Mouse (Mus musculus): ENCODE results near the gene Mapk8ip2. TPM values are rescaled to one million over a fixed set of nuclear protein-coding genes. Genes with fewer than 3 reads are reported as not detected.

The Mapk8ip2 gene
- polyA plus RNA-seq, 1 experiment from 2014 or later = 2.0 TPM

DNA sequence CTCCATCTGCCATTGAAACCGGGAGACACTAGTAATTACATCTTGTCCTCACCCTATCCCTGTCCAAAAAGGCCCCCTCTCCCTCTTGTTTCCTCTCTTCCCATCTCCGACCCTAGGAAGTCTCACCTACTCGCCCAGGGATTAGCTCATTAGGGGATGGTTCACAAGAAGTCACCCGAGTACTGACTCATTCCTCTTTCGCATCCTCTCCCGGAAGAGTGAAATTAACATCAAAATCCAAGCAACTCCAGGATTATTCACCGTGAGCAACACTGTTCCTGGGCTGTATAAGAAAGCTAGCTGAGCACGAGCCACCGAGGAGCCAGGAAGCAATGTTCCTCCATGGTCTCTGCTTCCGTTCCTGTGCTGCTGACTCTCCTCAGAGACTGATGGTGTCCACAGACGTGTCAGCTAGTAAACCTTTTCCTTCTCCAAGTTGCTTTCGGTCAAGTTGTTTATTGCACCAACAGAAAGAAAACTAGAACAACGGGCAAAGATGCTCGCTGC lies 35.0 kb downstream of the Mapk8ip2 start:
- ATAC-seq = no peak
- Histone ChIP-seq H3K9ac (ENCODE audit: low read depth, low read length) (no peak overlapping the region), H3K27ac (ENCODE audit: low read depth, low read length) (no peak overlapping the region), H3K4me2 (replicated peaks; ENCODE audit: low read depth) (no peak overlapping the region), H3K4me1 (replicated peaks; ENCODE audit: control insufficient read depth, insufficient read depth, low read length) (no peaks in the 10 kb centered on the region), H3K4me3 (ENCODE audit: low read depth, low read length) (no peak overlapping the region), H3K36me3 (ENCODE audit: control insufficient read depth, insufficient read depth) (no peaks in the 10 kb centered on the region), H3K9me3 (ENCODE audit: control insufficient read depth) (no peaks in the 10 kb centered on the region), H3K27me3 (replicated peaks; ENCODE audit: control insufficient read depth, insufficient read depth, low read length) (no peaks in the 10 kb centered on the region)
- 39% methylated on average over 14 of the region's 14 CpGs for WGBS
- no peak for TF ChIP-seq CTCF (IDR thresholded peaks at IDR 0.05; ENCODE audit: low read depth)

DNA sequence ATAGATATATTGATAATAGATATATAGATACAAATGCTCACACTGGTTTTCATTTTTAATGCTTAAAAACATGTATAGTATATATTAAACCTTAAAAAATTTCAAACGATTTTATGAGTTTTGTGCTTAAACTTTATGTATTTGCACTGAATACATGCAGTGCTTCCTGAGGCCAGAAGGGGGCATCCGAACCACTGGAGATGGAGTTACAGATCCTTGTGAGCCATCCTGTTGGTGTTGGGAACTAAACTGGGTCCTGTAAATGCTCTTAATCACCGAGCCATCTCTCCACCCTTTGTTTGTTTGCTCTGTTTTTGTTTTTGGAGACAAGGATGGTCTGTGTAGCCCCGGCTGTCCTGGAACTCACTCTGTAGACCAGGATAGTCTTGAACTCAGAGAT lies 41.3 kb downstream of the Mapk8ip2 start:
- H3K4me3 ChIP-seq (ENCODE audit: low read depth, low read length) = no peak overlapping the region
- no peak overlapping the region for H3K4me2 ChIP-seq (replicated peaks; ENCODE audit: low read depth)
- no peaks in the 10 kb centered on the region for H3K36me3 ChIP-seq (ENCODE audit: control insufficient read depth, insufficient read depth)
- H3K27me3 ChIP-seq (replicated peaks; ENCODE audit: control insufficient read depth, insufficient read depth, low read length) = peaks cover 23% of the 10 kb centered on the region
- 79% methylated on average over 4 of the region's 4 CpGs for WGBS
- no peak overlapping the region for H3K27ac ChIP-seq (ENCODE audit: low read depth, low read length)
- peak; percentile 58 for TF ChIP-seq CTCF (IDR thresholded peaks at IDR 0.05; ENCODE audit: low read depth)
- no peaks in the 10 kb centered on the region for H3K4me1 ChIP-seq (replicated peaks; ENCODE audit: control insufficient read depth, insufficient read depth, low read length)
- no peaks in the 10 kb centered on the region for H3K9me3 ChIP-seq (ENCODE audit: control insufficient read depth)
- H3K9ac ChIP-seq (ENCODE audit: low read depth, low read length) = no peak overlapping the region
- no peak for ATAC-seq

DNA sequence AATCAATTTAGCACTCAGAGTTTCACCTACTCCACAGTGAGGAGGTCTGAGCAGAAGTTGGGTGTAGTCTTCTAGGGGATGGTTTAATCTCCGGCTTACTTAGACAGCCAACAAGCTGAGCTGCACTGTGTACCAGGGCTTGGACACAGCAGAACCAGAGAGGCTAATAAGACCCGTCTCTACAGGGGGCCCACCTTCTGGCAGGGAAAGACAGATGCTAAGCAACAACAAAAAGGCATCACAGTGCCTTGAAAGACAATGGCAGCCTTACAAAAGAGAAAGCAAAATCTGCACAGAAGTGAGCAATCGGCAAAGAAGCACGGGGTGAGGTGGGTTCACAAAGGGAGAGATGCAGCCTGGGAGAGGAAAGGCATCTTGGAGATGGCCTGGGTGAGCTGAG lies 42.4 kb downstream of the Mapk8ip2 start:
- no peaks in the 10 kb centered on the region for H3K4me1 ChIP-seq (replicated peaks; ENCODE audit: control insufficient read depth, insufficient read depth, low read length)
- no peak overlapping the region for H3K27ac ChIP-seq (ENCODE audit: low read depth, low read length)
- TF ChIP-seq CTCF (IDR thresholded peaks at IDR 0.05; ENCODE audit: low read depth) = no peak
- no peaks in the 10 kb centered on the region for H3K9me3 ChIP-seq (ENCODE audit: control insufficient read depth)
- no peak overlapping the region for H3K4me2 ChIP-seq (replicated peaks; ENCODE audit: low read depth)
- peaks cover 29% of the 10 kb centered on the region for H3K27me3 ChIP-seq (replicated peaks; ENCODE audit: control insufficient read depth, insufficient read depth, low read length)
- no peak overlapping the region for H3K9ac ChIP-seq (ENCODE audit: low read depth, low read length)
- no peak for ATAC-seq
- 64% methylated on average over 4 of the region's 4 CpGs for WGBS
- no peak overlapping the region for H3K4me3 ChIP-seq (ENCODE audit: low read depth, low read length)
- H3K36me3 ChIP-seq (ENCODE audit: control insufficient read depth, insufficient read depth) = no peaks in the 10 kb centered on the region

DNA sequence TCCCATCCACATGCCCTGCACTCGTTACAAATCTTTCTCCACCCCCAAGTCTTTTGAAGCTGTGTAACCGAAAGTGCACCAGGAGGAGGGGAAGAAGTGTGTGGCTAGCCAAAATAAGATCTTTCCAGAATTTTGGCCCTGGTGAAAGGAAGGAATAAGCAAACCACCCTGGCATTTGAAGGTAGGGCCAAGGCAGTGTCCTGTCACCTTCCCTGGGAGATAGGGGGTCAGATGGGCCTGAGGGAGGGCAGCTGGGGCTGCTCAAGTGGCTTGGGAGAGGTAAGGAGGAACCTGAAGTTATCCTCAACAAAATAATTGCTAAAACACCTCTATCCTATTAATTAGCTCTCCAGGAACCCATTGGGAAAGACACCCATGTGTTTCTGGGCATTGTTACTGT lies 43.1 kb downstream of the Mapk8ip2 start:
- H3K9ac ChIP-seq (ENCODE audit: low read depth, low read length) = no peak overlapping the region
- WGBS = 58% methylated on average over 2 of the region's 2 CpGs
- ATAC-seq = no peak
- H3K36me3 ChIP-seq (ENCODE audit: control insufficient read depth, insufficient read depth) = no peaks in the 10 kb centered on the region
- H3K4me1 ChIP-seq (replicated peaks; ENCODE audit: control insufficient read depth, insufficient read depth, low read length) = no peaks in the 10 kb centered on the region
- H3K9me3 ChIP-seq (ENCODE audit: control insufficient read depth) = no peaks in the 10 kb centered on the region
- 0 out of 2 replicates have a peak overlapping the region, but pooled peaks have one; percentile 4 for H3K27ac ChIP-seq (ENCODE audit: low read depth, low read length)
- H3K4me2 ChIP-seq (replicated peaks; ENCODE audit: low read depth) = no peak overlapping the region
- H3K27me3 ChIP-seq (replicated peaks; ENCODE audit: control insufficient read depth, insufficient read depth, low read length) = peaks cover 31% of the 10 kb centered on the region
- H3K4me3 ChIP-seq (ENCODE audit: low read depth, low read length) = no peak overlapping the region
- no peak for TF ChIP-seq CTCF (IDR thresholded peaks at IDR 0.05; ENCODE audit: low read depth)

DNA sequence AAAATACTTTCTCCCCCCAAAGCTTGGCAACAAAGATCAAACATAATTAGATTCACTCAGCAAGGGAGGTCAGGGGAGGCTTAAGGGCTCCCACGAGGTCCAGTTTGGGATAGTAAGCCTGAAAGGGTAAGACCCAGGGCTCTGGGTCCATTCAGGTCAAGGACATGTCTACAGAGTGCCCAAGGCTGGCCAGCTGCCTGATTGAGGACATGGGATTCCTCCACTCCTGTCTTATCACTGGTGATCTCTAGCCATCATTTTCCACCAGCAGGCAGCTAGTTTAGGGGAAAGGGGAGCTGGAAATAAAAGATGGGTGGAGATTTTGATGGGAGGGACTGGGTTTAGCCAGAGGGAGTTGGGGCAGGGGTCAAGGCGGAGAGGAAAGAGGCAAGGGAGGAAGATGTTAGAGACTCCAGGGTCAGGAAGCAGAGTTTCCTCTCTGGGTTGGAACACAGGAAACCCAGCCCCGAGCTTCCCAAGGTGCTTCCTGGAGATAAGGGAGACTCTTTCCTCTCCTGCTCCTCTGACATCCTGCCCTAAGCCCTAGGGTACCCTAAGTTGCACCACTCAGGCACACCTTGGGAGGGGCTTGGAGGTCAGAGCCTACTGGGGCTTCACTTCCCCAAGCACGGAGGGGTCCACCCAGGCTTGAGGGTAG lies 43.8 kb downstream of the Mapk8ip2 start:
- 17% methylated on average over 4 of the region's 4 CpGs for WGBS
- Histone ChIP-seq H3K4me2 (replicated peaks; ENCODE audit: low read depth) (no peak overlapping the region), H3K4me1 (replicated peaks; ENCODE audit: control insufficient read depth, insufficient read depth, low read length) (no peaks in the 10 kb centered on the region), H3K9ac (ENCODE audit: low read depth, low read length) (no peak overlapping the region), H3K9me3 (ENCODE audit: control insufficient read depth) (no peaks in the 10 kb centered on the region), H3K27me3 (replicated peaks; ENCODE audit: control insufficient read depth, insufficient read depth, low read length) (peaks cover 31% of the 10 kb centered on the region), H3K36me3 (ENCODE audit: control insufficient read depth, insufficient read depth) (no peaks in the 10 kb centered on the region), H3K4me3 (ENCODE audit: low read depth, low read length) (peak overlapping the region; percentile 67), H3K27ac (ENCODE audit: low read depth, low read length) (peak overlapping the region; percentile 57; the same call in 1 of the 2 replicates)
- no peak; the same call in 1 of the 2 replicates for ATAC-seq
- TF ChIP-seq CTCF (IDR thresholded peaks at IDR 0.05; ENCODE audit: low read depth) = no peak

DNA sequence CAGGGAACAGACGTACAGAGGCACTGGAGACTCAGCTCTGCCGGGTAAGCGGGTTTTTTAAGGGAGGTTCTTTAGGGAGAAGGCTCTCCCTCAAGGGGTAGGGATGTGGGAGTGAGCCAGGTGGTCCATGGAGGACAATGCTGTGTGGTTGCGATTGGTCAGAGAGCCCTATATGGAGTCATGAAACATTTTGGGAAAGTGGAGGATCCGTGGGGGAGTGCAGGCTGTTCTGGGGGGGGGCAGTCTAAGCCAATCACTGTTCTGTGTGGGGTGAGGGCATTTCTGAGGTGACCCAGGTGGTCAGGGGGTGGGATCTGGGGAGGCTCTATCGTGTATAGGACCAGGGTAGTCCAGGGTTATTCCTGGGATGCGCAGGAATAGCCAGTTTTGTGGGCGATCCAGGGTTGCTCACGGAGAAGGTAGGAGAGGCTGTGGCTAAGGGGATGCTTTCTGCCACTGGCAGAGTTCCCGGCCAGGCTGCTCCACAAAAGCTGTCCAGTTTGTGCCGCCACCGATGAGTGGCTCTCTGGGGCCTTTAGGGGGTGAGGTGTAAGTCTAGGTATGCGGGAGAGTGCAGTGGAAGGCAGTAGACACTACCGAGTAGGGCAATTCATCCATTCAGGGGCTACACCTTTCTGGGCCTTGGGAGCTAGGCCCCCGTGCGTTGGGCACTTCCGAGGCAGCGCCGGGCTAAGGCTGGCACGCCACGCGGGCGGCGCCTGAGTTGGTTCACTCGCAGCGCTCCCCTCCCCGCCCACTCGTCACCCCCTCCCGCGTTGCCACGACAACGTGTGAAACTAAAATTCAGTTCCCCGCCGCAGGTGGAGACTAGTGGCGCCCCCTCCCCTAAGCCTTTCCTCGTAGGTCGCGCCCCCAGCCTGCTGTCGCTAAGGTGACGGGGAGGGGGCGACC lies 44.6 kb downstream of the Mapk8ip2 start:
- 4% methylated on average over 41 of the region's 41 CpGs for WGBS
- TF ChIP-seq CTCF (IDR thresholded peaks at IDR 0.05; ENCODE audit: low read depth) = no peak
- Histone ChIP-seq H3K27ac (ENCODE audit: low read depth, low read length) (peak overlapping the region; percentile 57), H3K4me3 (ENCODE audit: low read depth, low read length) (peak overlapping the region; percentile 67), H3K4me2 (replicated peaks; ENCODE audit: low read depth) (peak overlapping the region; percentile 98), H3K27me3 (replicated peaks; ENCODE audit: control insufficient read depth, insufficient read depth, low read length) (peaks cover 31% of the 10 kb centered on the region), H3K36me3 (ENCODE audit: control insufficient read depth, insufficient read depth) (no peaks in the 10 kb centered on the region), H3K4me1 (replicated peaks; ENCODE audit: control insufficient read depth, insufficient read depth, low read length) (no peaks in the 10 kb centered on the region), H3K9ac (ENCODE audit: low read depth, low read length) (0 out of 2 replicates have a peak overlapping the region, but pooled peaks have one; percentile 55), H3K9me3 (ENCODE audit: control insufficient read depth) (no peaks in the 10 kb centered on the region)
- no peak for ATAC-seq
